Mouse (Mus musculus): ENCODE measurements around the gene Inf2.

DNA sequence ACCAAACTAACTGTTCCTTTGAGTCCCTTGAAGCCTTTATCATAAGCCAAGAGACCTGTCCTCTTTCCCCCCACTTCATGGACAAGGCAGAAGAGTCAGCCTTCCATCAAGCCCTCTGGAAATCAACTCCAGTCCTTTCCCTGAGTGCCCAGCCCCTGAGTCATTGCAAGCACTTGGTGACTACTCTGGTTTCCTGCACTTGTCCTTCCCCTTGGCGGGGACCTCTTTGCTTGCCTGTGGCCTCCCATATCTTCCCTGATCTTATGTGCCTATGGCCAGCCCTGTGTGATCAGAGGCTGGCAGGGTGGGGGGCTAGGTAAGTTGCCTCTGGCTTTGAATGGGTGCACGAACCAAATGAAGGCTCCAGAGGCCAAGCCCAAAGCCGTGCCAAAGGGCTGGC, 33.3 kb downstream of the Inf2 start:
- no peak for TF ChIP-seq CTCF (IDR thresholded peaks at IDR 0.05; ENCODE audit: low read depth, low read length)
- no peak for TF ChIP-seq POLR2A (IDR thresholded peaks at IDR 0.05; ENCODE audit: borderline replicate concordance, low read depth, low read length)
